Mouse (Mus musculus): ENCODE data around the gene Apbb1ip. TPM values are rescaled to one million over a fixed set of nuclear protein-coding genes. Genes with fewer than 3 reads are reported as not detected.

The Apbb1ip gene
- 217 TPM for total RNA-seq (2023)

GRCm38 (mm10) chr2:22773549-22774180 is at the start of gene Apbb1ip:
TSS of gene Apbb1ip (plus strand) at chr2:22774094.

GRCm38 (mm10) chr2:22895282-22896273 is 121.7 kb downstream of the Apbb1ip start, which contains the start of gene Pdss1:
TSS of gene Pdss1 (plus strand) at chr2:22895522.

Other genes with a start within 250 kb of the Apbb1ip start
- gene Gad2, start 151.9 kb upstream of the Apbb1ip start, total RNA-seq (2023) = not detected
- gene Pdss1, start 121.4 kb downstream of the Apbb1ip start, total RNA-seq (2023) = 12.8 TPM

Measured in CD4-positive naive resting alpha-beta T cell, adult 57 days (primary cell).